Mouse (Mus musculus) embryonic facial prominence, embryonic 11.5 days (tissue): ENCODE data around the gene Zfp827. TPM values are rescaled to one million over a fixed set of nuclear protein-coding genes. Genes with fewer than 3 reads are reported as not detected.

Source experiments
- ATAC-seq: fragments of 200-750 bp; cut with Nextera tagmentation; replicated peaks from 2 replicates; pipeline ENCODE4 v1.8.0; 2017; ENCODE audit warnings: low read depth; ENCODE audit not compliant: insufficient number of reproducible peaks, low FRiP score, low TSS enrichment
- DNase-seq: peaks from one replicate; pipeline ENCODE4 v3.0.0-alpha.2; 2015; ENCODE audit warnings: low spot score
- H3K27ac ChIP-seq: fragments of 300-500 bp; sonication (generic); replicated peaks from 2 replicates; pipeline ENCODE4 v1.5.1; 2014; ENCODE audit warnings: mild to moderate bottlenecking, low read depth, low read length, control low read depth
- H3K27me3 ChIP-seq: fragments of 300-500 bp; sonication (generic); 2 replicates; pipeline ENCODE4 v1.6.1; 2014; ENCODE audit warnings: mild to moderate bottlenecking, low read length, moderate library complexity, mixed read lengths; ENCODE audit not compliant: control insufficient read depth, insufficient read depth
- H3K36me3 ChIP-seq: fragments of 300-500 bp; sonication (generic); replicated peaks from 2 replicates; pipeline ENCODE4 v1.6.1; 2014; ENCODE audit warnings: low read depth, mild to moderate bottlenecking, low read length, moderate library complexity, mixed read lengths; ENCODE audit not compliant: control insufficient read depth, insufficient read depth
- H3K4me1 ChIP-seq: fragments of 300-500 bp; sonication (generic); 2 replicates; pipeline ENCODE4 v1.6.1; 2014; ENCODE audit warnings: low read length, mixed read lengths; ENCODE audit not compliant: control insufficient read depth, insufficient read depth
- H3K4me2 ChIP-seq: fragments of 300-500 bp; sonication (generic); 2 replicates; pipeline ENCODE4 v1.6.1; 2014; ENCODE audit warnings: low read depth, mild to moderate bottlenecking, control low read depth, low read length, moderate library complexity
- H3K4me3 ChIP-seq: fragments of 300-500 bp; sonication (generic); 2 replicates; pipeline ENCODE4 v1.5.1; 2014; ENCODE audit warnings: low read depth, low read length, control low read depth
- H3K9ac ChIP-seq: fragments of 300-500 bp; sonication (generic); replicated peaks from 2 replicates; pipeline ENCODE4 v1.6.1; 2014; ENCODE audit warnings: mild to moderate bottlenecking, control low read depth, low read length
- H3K9me3 ChIP-seq: fragments of 300-500 bp; sonication (generic); replicated peaks from 2 replicates; pipeline ENCODE4 v1.6.1; 2016; ENCODE audit warnings: mild to moderate bottlenecking, low read length, inconsistent platforms, mixed read lengths; ENCODE audit not compliant: control insufficient read depth
- WGBS: fragments of 180-500 bp; shearing (Covaris S2); extraction: QIAGEN DNeasy Blood & Tissue Kit; methylation state at CpG from one replicate; pipeline ENCODE4 v1.1.7; 2014; 5-methylcytosine and 5-hydroxymethylcytosine counted together
- polyA plus RNA-seq: library from polyadenylated mRNA; unstranded; fragments of >200 nt; fragmentation: Nextera tagmentation; extraction: Ambion mirVana; gene quantifications from 2 replicates; pipeline ENCODE4 v1.2.1, GENCODE M21; 2014

Gene Zfp827
- polyA plus RNA-seq, 1 experiment from 2014 or later = 11.0 TPM

DNA sequence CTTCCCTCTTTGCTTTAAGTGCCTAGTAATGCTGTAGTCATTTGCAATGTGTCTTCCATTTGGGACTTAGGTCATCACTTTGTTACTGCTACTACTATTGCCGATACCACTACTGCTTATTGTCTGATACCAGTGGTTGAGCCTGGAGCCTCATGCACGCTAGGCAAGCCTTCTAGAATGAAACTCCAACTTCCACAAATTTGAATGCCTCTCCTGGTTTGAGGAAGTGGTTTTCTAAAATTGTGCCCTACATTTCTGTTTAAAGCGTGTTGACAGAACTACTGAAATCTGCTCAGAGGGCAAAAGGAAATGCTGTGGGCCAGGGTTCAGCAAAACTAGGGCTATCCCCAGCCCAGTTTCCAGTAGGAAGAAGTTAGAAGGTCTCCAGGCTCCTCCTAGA is 115.5 kb downstream of the Zfp827 start:
- Histone ChIP-seq H3K9ac (no peak overlapping the region), H3K4me1 (no peaks in the 10 kb centered on the region), H3K36me3 (peaks cover 3% of the 10 kb centered on the region), H3K27me3 (no peaks in the 10 kb centered on the region), H3K27ac (no peak overlapping the region), H3K4me2 (no peak overlapping the region), H3K9me3 (no peaks in the 10 kb centered on the region), H3K4me3 (no peak overlapping the region)
- ATAC-seq (no peak), DNase-seq (no peak)
- WGBS = 96% methylated on average over 3 of the region's 3 CpGs

- H3K9ac ChIP-seq = no peak overlapping the region
- H3K9me3 ChIP-seq = no peaks in the 10 kb centered on the region
- DNase-seq = no peak
- H3K4me1 ChIP-seq = no peaks in the 10 kb centered on the region
- H3K4me2 ChIP-seq = no peak overlapping the region
- H3K27ac ChIP-seq = no peak overlapping the region
- H3K36me3 ChIP-seq = no peaks in the 10 kb centered on the region; the same call in 1 of the 2 replicates
- no peak for ATAC-seq
- 88% methylated on average over 8 of the region's 8 CpGs for WGBS
- H3K27me3 ChIP-seq = no peaks in the 10 kb centered on the region
- no peak overlapping the region for H3K4me3 ChIP-seq
Measured at GRCm38 (mm10) chr8:79145210-79145609, 117.0 kb downstream of the Zfp827 start.

DNA sequence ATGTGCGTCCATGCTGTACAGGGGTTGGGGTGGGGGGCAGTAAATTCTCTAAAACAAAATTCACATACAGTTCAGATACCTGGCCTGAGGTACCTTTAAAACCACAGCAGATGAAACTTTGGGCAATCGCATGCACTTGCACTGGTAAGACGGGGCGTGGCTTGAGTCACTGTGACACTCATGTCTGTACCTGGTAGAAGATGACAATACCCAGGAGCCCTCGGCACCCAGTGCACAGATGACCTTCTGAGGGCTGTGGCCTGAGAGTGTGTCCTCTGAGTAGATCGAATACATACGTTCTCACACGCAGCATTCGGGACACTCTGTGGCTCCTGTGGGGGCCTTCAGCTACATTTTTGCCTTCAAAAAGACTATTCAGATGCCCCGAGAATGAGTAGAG is 117.4 kb downstream of the Zfp827 start:
- Histone ChIP-seq H3K9ac (no peak overlapping the region), H3K27me3 (no peaks in the 10 kb centered on the region), H3K4me1 (no peaks in the 10 kb centered on the region), H3K9me3 (no peaks in the 10 kb centered on the region), H3K27ac (no peak overlapping the region), H3K36me3 (no peaks in the 10 kb centered on the region; the same call in 1 of the 2 replicates), H3K4me2 (no peak overlapping the region), H3K4me3 (no peak overlapping the region)
- no peak for ATAC-seq
- no peak for DNase-seq
- WGBS = 92% methylated on average over 10 of the region's 10 CpGs

DNA sequence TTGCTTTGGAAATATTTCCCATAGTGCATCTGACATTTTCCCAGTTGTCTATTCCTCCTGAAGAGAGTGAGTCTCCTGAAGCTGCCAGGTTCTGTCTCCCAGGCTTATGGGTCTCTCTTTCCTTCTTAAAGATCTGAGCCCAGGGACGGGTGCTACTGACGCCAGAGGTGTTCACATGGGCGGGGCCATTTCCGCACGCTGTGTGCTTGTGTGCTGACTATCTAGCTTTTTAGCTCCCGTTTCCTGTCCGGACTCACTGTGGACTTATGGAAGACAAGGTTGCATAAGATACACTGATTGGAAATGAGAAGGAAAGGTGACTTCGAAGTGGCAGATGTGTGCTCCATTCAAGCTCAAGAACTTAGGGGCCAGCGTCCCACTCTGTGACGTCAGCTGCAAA is 120.6 kb downstream of the Zfp827 start:
- Histone ChIP-seq H3K9me3 (no peaks in the 10 kb centered on the region), H3K27ac (no peak overlapping the region), H3K4me3 (no peak overlapping the region), H3K27me3 (no peaks in the 10 kb centered on the region), H3K9ac (no peak overlapping the region), H3K4me2 (no peak overlapping the region), H3K36me3 (no peaks in the 10 kb centered on the region), H3K4me1 (no peaks in the 10 kb centered on the region)
- ATAC-seq (no peak), DNase-seq (no peak)
- 90% methylated on average over 10 of the region's 10 CpGs for WGBS

DNA sequence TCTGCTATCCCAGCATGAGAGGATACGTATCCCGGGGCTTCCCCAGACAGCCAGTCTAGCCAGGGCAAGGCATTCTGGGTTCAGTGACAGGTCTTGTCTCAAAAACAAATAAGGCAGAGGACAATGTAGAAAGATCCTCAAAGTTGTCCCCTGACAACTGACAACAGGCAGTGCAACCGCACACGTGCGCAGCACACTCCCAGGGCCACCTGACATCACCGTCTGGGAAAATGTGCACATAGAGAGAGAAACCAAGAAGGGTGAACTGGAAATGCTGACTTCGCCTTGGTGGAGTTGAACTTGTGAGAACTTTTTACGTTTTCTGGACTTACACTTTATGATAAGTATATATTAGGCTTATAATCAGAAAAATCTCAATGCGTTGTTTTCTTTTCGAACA is 121.6 kb downstream of the Zfp827 start:
- Histone ChIP-seq H3K27ac (no peak overlapping the region), H3K4me3 (no peak overlapping the region), H3K9ac (no peak overlapping the region), H3K9me3 (no peaks in the 10 kb centered on the region), H3K36me3 (no peaks in the 10 kb centered on the region), H3K4me1 (no peaks in the 10 kb centered on the region), H3K4me2 (no peak overlapping the region), H3K27me3 (no peaks in the 10 kb centered on the region)
- DNase-seq (no peak), ATAC-seq (no peak)
- WGBS = 90% methylated on average over 10 of the region's 10 CpGs

DNA sequence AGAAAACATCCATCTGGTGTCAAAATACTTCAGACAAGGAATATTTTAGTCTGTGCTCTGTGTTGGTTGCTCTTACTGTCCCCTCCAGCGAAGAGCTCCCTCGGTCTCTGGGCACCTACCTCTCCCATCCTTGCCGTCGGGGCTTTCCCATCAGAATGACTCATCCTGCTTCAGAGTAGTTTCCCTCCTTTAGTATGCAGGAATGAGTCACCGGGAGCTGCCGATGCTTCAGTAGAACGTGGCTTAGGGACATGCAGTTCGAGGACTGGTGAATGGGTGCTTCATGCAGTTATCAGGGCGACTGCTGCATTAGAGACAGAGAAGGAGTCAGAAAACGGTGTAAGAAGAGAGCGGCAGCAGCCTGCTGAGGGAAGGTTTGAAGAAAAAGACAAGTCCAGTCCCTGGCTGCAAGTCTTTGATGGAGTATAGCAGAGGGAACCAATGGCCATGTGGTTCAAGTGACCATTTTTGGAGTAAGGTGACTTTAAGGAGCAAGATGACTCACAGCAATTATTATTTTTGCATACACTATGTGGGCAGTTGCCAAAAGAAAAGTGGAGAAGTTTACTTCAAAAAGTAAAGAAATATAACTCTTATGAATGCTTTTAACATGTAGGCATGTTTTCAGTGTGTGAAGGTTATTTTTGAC is 122.4 kb downstream of the Zfp827 start:
- H3K4me2 ChIP-seq = no peak overlapping the region
- H3K27ac ChIP-seq = no peak overlapping the region
- H3K9ac ChIP-seq = no peak overlapping the region
- H3K36me3 ChIP-seq = no peaks in the 10 kb centered on the region
- no peaks in the 10 kb centered on the region for H3K27me3 ChIP-seq
- no peak overlapping the region for H3K4me3 ChIP-seq
- WGBS = 77% methylated on average over 11 of the region's 11 CpGs
- DNase-seq (no peak), ATAC-seq (no peak)
- H3K9me3 ChIP-seq = no peaks in the 10 kb centered on the region
- H3K4me1 ChIP-seq = no peaks in the 10 kb centered on the region

GRCm38 (mm10) chr8:79151644-79152043 is 123.4 kb downstream of the Zfp827 start:
- Histone ChIP-seq H3K9me3 (no peaks in the 10 kb centered on the region), H3K9ac (no peak overlapping the region), H3K36me3 (no peaks in the 10 kb centered on the region; the same call in 1 of the 2 replicates), H3K4me1 (no peaks in the 10 kb centered on the region), H3K4me2 (no peak overlapping the region), H3K27ac (no peak overlapping the region), H3K27me3 (no peaks in the 10 kb centered on the region), H3K4me3 (no peak overlapping the region)
- DNase-seq (no peak), ATAC-seq (no peak)
- 88% methylated on average over 4 of the region's 4 CpGs for WGBS

DNA sequence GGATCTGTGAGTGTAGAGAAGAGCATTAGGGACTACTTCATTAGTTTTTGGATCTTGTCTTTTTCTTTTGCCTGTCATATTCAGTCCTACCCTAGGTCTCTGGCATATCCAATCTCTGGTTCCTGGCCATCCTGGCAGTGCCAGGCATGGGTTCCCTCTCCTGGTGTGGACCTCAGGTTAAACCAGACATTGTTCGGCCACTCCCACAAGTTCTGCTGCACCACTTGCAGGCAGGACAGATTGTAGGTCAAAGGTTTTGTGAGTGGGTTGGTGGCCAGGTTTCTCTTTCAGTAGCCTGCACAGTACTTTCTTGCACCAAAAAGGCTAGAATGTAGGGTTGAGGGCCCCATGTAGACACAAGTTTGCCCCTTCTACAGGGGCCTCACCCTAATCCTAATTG is 125.0 kb downstream of the Zfp827 start:
- no peak overlapping the region for H3K4me3 ChIP-seq
- H3K4me1 ChIP-seq = no peaks in the 10 kb centered on the region; the same call in 1 of the 2 replicates
- no peaks in the 10 kb centered on the region; the same call in 1 of the 2 replicates for H3K36me3 ChIP-seq
- no peak overlapping the region for H3K27ac ChIP-seq
- no peaks in the 10 kb centered on the region for H3K27me3 ChIP-seq
- DNase-seq = no peak
- WGBS = 93% methylated on average over 1 of the region's 1 CpGs
- ATAC-seq = no peak
- H3K4me2 ChIP-seq = no peak overlapping the region
- H3K9ac ChIP-seq = no peak overlapping the region
- no peaks in the 10 kb centered on the region for H3K9me3 ChIP-seq
